ENCODE assay signal across 16 mouse cellular contexts in genomic region chr13:84754821-84755725, GRCm38 (mm10).
DNase-seq lines count a peak whose midpoint lies in the region; ATAC-seq lines count a peak whose summit lies in the region.
"Had no signal": no experiment of that assay in that cellular context is flagged by ENCODE, and none has a peak within 500 bp of the region (broad histone marks: within the 10 kb centered on the region; RNA-seq: fewer than 3 reads in every experiment).

No protein-coding gene starts in this region.

- H3K27ac ChIP-seq in midbrain, embryonic 16.5 days (ENCODE audit: low read length), result peak overlapping the region; percentile 38; the same call in 1 of the 2 replicates
- H3K27ac ChIP-seq in midbrain, embryonic 10.5 days (replicated peaks), result no peak overlapping the region
- peak overlapping the region; percentile 95 for H3K27ac ChIP-seq in forebrain, embryonic 15.5 days (replicated peaks)
- H3K27ac ChIP-seq in liver, embryonic 12.5 days, result no peak overlapping the region
- H3K27ac ChIP-seq: heart, embryonic 13.5 days; kidney, embryonic 15.5 days; limb, embryonic 12.5 days had no signal

- no peak overlapping the region for H3K4me3 ChIP-seq in midbrain, embryonic 16.5 days (ENCODE audit: low read depth, low read length)
- H3K4me3 ChIP-seq in midbrain, embryonic 10.5 days, result no peak overlapping the region
- H3K4me3 ChIP-seq in forebrain, embryonic 15.5 days, result peak overlapping the region; percentile 9; the same call in 1 of the 2 replicates
- no peak overlapping the region for H3K4me3 ChIP-seq in liver, embryonic 12.5 days
- H3K4me3 ChIP-seq: heart, embryonic 13.5 days; kidney, embryonic 15.5 days; limb, embryonic 12.5 days had no signal

- peak; percentile 21; the same call in 1 of the 2 replicates for ATAC-seq in frontal cortex, adult (ENCODE audit: low TSS enrichment)
- no peak for ATAC-seq in midbrain, embryonic 16.5 days
- ATAC-seq in forebrain, embryonic 15.5 days (replicated peaks), result no peak
- ATAC-seq in liver, embryonic 12.5 days, result no peak
- ATAC-seq in erythroid progenitor cell, adult 5-6 weeks (replicated peaks; ENCODE audit: low FRiP score, poor library complexity, severe bottlenecking), result no peak
- ATAC-seq: liver, postnatal 0 days had no signal

- DNase-seq in frontal cortex, postnatal 36 days (ENCODE audit: low spot score in 2 of 2), result no peak
- DNase-seq in midbrain, embryonic 10.5 days (ENCODE audit: low spot score), result no peak
- no peak for DNase-seq in right cerebral cortex, postnatal 25 days
- DNase-seq: adrenal gland, postnatal 36 days; gastrocnemius, postnatal 10 days; liver, postnatal 0 days; right cerebral cortex, adult 18-20 months had no signal

- H3K36me3 ChIP-seq in midbrain, embryonic 16.5 days (ENCODE audit: control insufficient read depth, insufficient read depth, low read length), result no peaks in the 10 kb centered on the region
- H3K36me3 ChIP-seq in midbrain, embryonic 10.5 days, result no peaks in the 10 kb centered on the region
- no peaks in the 10 kb centered on the region for H3K36me3 ChIP-seq in forebrain, embryonic 15.5 days
- H3K36me3 ChIP-seq in liver, embryonic 12.5 days, result no peaks in the 10 kb centered on the region
- H3K36me3 ChIP-seq: G1E; heart, embryonic 13.5 days; kidney, embryonic 15.5 days; limb, embryonic 12.5 days had no signal

- no peak overlapping the region for H3K4me2 ChIP-seq in midbrain, embryonic 16.5 days (ENCODE audit: low read length)
- H3K4me2 ChIP-seq in forebrain, embryonic 15.5 days (replicated peaks), result peak overlapping the region; percentile 34
- no peak overlapping the region for H3K4me2 ChIP-seq in liver, embryonic 12.5 days
- H3K4me2 ChIP-seq: heart, embryonic 13.5 days; kidney, embryonic 15.5 days; limb, embryonic 12.5 days had no signal

- H3K9me3 ChIP-seq in midbrain, embryonic 16.5 days (replicated peaks; ENCODE audit: control insufficient read depth, low read length, poor library complexity, severe bottlenecking), result no peaks in the 10 kb centered on the region
- no peaks in the 10 kb centered on the region for H3K9me3 ChIP-seq in midbrain, embryonic 10.5 days (replicated peaks)
- H3K9me3 ChIP-seq in forebrain, embryonic 15.5 days, result no peaks in the 10 kb centered on the region
- no peaks in the 10 kb centered on the region for H3K9me3 ChIP-seq in liver, embryonic 12.5 days (replicated peaks)
- H3K9me3 ChIP-seq: G1E; heart, embryonic 13.5 days; kidney, embryonic 15.5 days; limb, embryonic 12.5 days had no signal

- no peaks in the 10 kb centered on the region for H3K27me3 ChIP-seq in midbrain, embryonic 16.5 days (ENCODE audit: control insufficient read depth, insufficient read depth, low read depth, low read length)
- peaks cover 24% of the 10 kb centered on the region for H3K27me3 ChIP-seq in midbrain, embryonic 10.5 days (ENCODE audit: low read depth, poor library complexity, severe bottlenecking)
- H3K27me3 ChIP-seq in forebrain, embryonic 15.5 days, result no peaks in the 10 kb centered on the region
- H3K27me3 ChIP-seq in liver, embryonic 12.5 days (replicated peaks), result no peaks in the 10 kb centered on the region; the same call in 1 of the 2 replicates
- H3K27me3 ChIP-seq: limb, embryonic 12.5 days had no signal

- WGBS in midbrain, embryonic 16.5 days, result 79% methylated on average over 8 of the region's 8 CpGs
- WGBS in midbrain, embryonic 10.5 days, result 86% methylated on average over 8 of the region's 8 CpGs
- 33% methylated on average over 8 of the region's 8 CpGs for WGBS in forebrain, embryonic 15.5 days
- WGBS in liver, embryonic 12.5 days (ENCODE audit: insufficient replicate concordance), result 77% methylated on average over 8 of the region's 8 CpGs

- 0 out of 2 replicates have a peak, but pooled peaks cover 4% of the 10 kb centered on the region for H3K4me1 ChIP-seq in midbrain, embryonic 16.5 days (ENCODE audit: control insufficient read depth, insufficient read depth, low read length)
- H3K4me1 ChIP-seq in midbrain, embryonic 10.5 days, result peaks cover 7% of the 10 kb centered on the region
- H3K4me1 ChIP-seq in forebrain, embryonic 15.5 days, result peaks cover 38% of the 10 kb centered on the region
- H3K4me1 ChIP-seq in liver, embryonic 12.5 days, result no peaks in the 10 kb centered on the region
- H3K4me1 ChIP-seq: heart, embryonic 13.5 days; kidney, embryonic 15.5 days; limb, embryonic 12.5 days had no signal

- H3K9ac ChIP-seq in midbrain, embryonic 16.5 days (ENCODE audit: low read depth, low read length), result no peak overlapping the region
- peak overlapping the region; percentile 43 for H3K9ac ChIP-seq in forebrain, embryonic 15.5 days (replicated peaks)
- no peak overlapping the region for H3K9ac ChIP-seq in liver, embryonic 12.5 days
- H3K9ac ChIP-seq: heart, embryonic 13.5 days; kidney, embryonic 15.5 days; limb, embryonic 12.5 days; liver, postnatal 0 days had no signal

Comparison
In these comparisons a context has a peak if more than half of its experiments do, and no peak if none do; other contexts are left out.
1. H3K27ac ChIP-seq: peak in midbrain, embryonic 16.5 days (single experiment) and forebrain, embryonic 15.5 days (single experiment); none in midbrain, embryonic 10.5 days (single experiment) and liver, embryonic 12.5 days (single experiment).